Mouse (Mus musculus) kidney, embryonic 16.5 days (tissue): Measurements from ENCODE around the gene D6Ertd527e. TPM values are rescaled to one million over a fixed set of nuclear protein-coding genes. Genes with fewer than 3 reads are reported as not detected.

Experiments
- ATAC-seq: fragments of 200-750 bp; cut with Nextera tagmentation; 2 replicates; pipeline ENCODE4 v1.8.0; 2017; ENCODE audit warnings: moderate TSS enrichment; ENCODE audit not compliant: low FRiP score, low TSS enrichment
- H3K27ac ChIP-seq: fragments of 300-500 bp; sonication (generic); 2 replicates; pipeline ENCODE4 v1.5.1; 2014; ENCODE audit warnings: low read length
- H3K27me3 ChIP-seq: fragments of 300-500 bp; sonication (generic); 2 replicates; pipeline ENCODE4 v1.6.1; 2014; ENCODE audit warnings: low read length, control low read depth, mixed read lengths; ENCODE audit not compliant: insufficient read depth
- H3K36me3 ChIP-seq: fragments of 300-500 bp; sonication (generic); 2 replicates; pipeline ENCODE4 v1.6.1; 2014; ENCODE audit warnings: low read length, control low read depth, mixed read lengths; ENCODE audit not compliant: insufficient read depth
- H3K4me1 ChIP-seq: fragments of 300-500 bp; sonication (generic); 2 replicates; pipeline ENCODE4 v1.6.1; 2014; ENCODE audit warnings: low read length, control low read depth, mixed read lengths; ENCODE audit not compliant: insufficient read depth
- H3K4me2 ChIP-seq: fragments of 300-500 bp; sonication (generic); replicated peaks from 2 replicates; pipeline ENCODE4 v1.6.1; 2014; ENCODE audit warnings: low read depth, low read length
- H3K4me3 ChIP-seq: fragments of 300-500 bp; sonication (generic); 2 replicates; pipeline ENCODE4 v1.5.1; 2014; ENCODE audit warnings: mild to moderate bottlenecking, low read length
- H3K9ac ChIP-seq: fragments of 300-500 bp; sonication (generic); replicated peaks from 2 replicates; pipeline ENCODE4 v1.6.1; 2014; ENCODE audit warnings: low read length
- H3K9me3 ChIP-seq: fragments of 300-500 bp; sonication (generic); 2 replicates; pipeline ENCODE4 v1.6.1; 2016; ENCODE audit warnings: low read length, control low read depth
- WGBS: fragments of 180-500 bp; shearing (Covaris S2); extraction: QIAGEN DNeasy Blood & Tissue Kit; methylation state at CpG from one replicate; pipeline ENCODE4 v1.1.7; 2014; 5-methylcytosine and 5-hydroxymethylcytosine counted together
- polyA plus RNA-seq: library from polyadenylated mRNA; unstranded; fragments of >200 nt; fragmentation: Nextera tagmentation; extraction: Ambion mirVana; gene quantifications from 2 replicates; pipeline ENCODE4 v1.2.1, GENCODE M21; 2015

D6Ertd527e gene
- polyA plus RNA-seq: 0.26 and 0.39 TPM in 2 replicates

GRCm38 (mm10) chr6:87104123-87104796 lies at the start of gene D6Ertd527e:
D6Ertd527e (plus strand) TSS chr6:87104746.
- no peak for ATAC-seq
- Histone ChIP-seq H3K9me3 (no peaks in the 10 kb centered on the region), H3K36me3 (no peaks in the 10 kb centered on the region), H3K4me3 (no peak within 1 kb of the TSS), H3K27me3 (peaks cover 2% of the 10 kb centered on the region; the same call in 1 of the 2 replicates), H3K27ac (no peak within 1 kb of the TSS), H3K9ac (no peak within 1 kb of the TSS), H3K4me2 (no peak within 1 kb of the TSS), H3K4me1 (peaks cover 13% of the 10 kb centered on the region)
- 62% methylated on average over 11 of the region's 11 CpGs for WGBS

GRCm38 (mm10) chr6:87059754-87060153 lies 44.8 kb upstream of the D6Ertd527e start:
- Histone ChIP-seq H3K4me1 (no peaks in the 10 kb centered on the region), H3K4me3 (no peak overlapping the region), H3K9me3 (no peaks in the 10 kb centered on the region), H3K27me3 (no peaks in the 10 kb centered on the region), H3K4me2 (no peak overlapping the region), H3K36me3 (peaks cover 62% of the 10 kb centered on the region), H3K9ac (no peak overlapping the region), H3K27ac (no peak overlapping the region)
- WGBS: 92% methylated on average over 1 of the region's 1 CpGs
- ATAC-seq: no peak

- H3K36me3 ChIP-seq: peaks cover 68% of the 10 kb centered on the region
Observed at GRCm38 (mm10) chr6:87063586-87063985, 41.0 kb upstream of the D6Ertd527e start.

GRCm38 (mm10) chr6:87068209-87068608 lies 36.3 kb upstream of the D6Ertd527e start:
- ATAC-seq: no peak
- H3K36me3 ChIP-seq: peaks cover 72% of the 10 kb centered on the region
- no peak overlapping the region for H3K4me2 ChIP-seq
- H3K27me3 ChIP-seq: no peaks in the 10 kb centered on the region
- no peaks in the 10 kb centered on the region for H3K4me1 ChIP-seq
- H3K27ac ChIP-seq: no peak overlapping the region
- H3K4me3 ChIP-seq: no peak overlapping the region
- no peak overlapping the region for H3K9ac ChIP-seq
- H3K9me3 ChIP-seq: no peaks in the 10 kb centered on the region
- 96% methylated on average over 2 of the region's 2 CpGs for WGBS

More at GRCm38 (mm10) chr6:87063586-87063985, 41.0 kb upstream of the D6Ertd527e start:
- Histone ChIP-seq H3K9me3 (no peaks in the 10 kb centered on the region), H3K27ac (no peak overlapping the region), H3K9ac (no peak overlapping the region), H3K4me2 (no peak overlapping the region), H3K4me3 (no peak overlapping the region), H3K4me1 (no peaks in the 10 kb centered on the region), H3K27me3 (no peaks in the 10 kb centered on the region)
- whole genome bisulfite sequencing: 88% methylated on average over 4 of the region's 4 CpGs
- no peak for ATAC-seq

GRCm38 (mm10) chr6:87069195-87069900 lies 35.2 kb upstream of the D6Ertd527e start:
- H3K4me2 ChIP-seq: no peak overlapping the region
- no peaks in the 10 kb centered on the region for H3K9me3 ChIP-seq
- H3K27me3 ChIP-seq: no peaks in the 10 kb centered on the region
- H3K4me1 ChIP-seq: no peaks in the 10 kb centered on the region
- no peak overlapping the region for H3K4me3 ChIP-seq
- no peak overlapping the region for H3K9ac ChIP-seq
- 79% methylated on average over 7 of the region's 7 CpGs for WGBS
- peaks cover 70% of the 10 kb centered on the region for H3K36me3 ChIP-seq
- H3K27ac ChIP-seq: no peak overlapping the region
- ATAC-seq: no peak

- 91% methylated on average over 4 of the region's 4 CpGs for WGBS
- Histone ChIP-seq H3K9ac (no peak overlapping the region), H3K4me1 (no peaks in the 10 kb centered on the region), H3K27ac (no peak overlapping the region), H3K9me3 (no peaks in the 10 kb centered on the region), H3K4me2 (no peak overlapping the region), H3K36me3 (peaks cover 61% of the 10 kb centered on the region), H3K27me3 (no peaks in the 10 kb centered on the region), H3K4me3 (no peak overlapping the region)
- no peak for ATAC-seq
Observed at GRCm38 (mm10) chr6:87070641-87071040, 33.9 kb upstream of the D6Ertd527e start.

GRCm38 (mm10) chr6:87072759-87073158 lies 31.8 kb upstream of the D6Ertd527e start:
- 80% methylated on average over 4 of the region's 4 CpGs for WGBS
- no peak for ATAC-seq
- Histone ChIP-seq H3K27me3 (no peaks in the 10 kb centered on the region), H3K4me1 (no peaks in the 10 kb centered on the region), H3K4me2 (no peak overlapping the region), H3K9ac (no peak overlapping the region), H3K27ac (no peak overlapping the region), H3K9me3 (no peaks in the 10 kb centered on the region), H3K36me3 (peaks cover 60% of the 10 kb centered on the region), H3K4me3 (no peak overlapping the region)

GRCm38 (mm10) chr6:87075092-87075685 lies 29.4 kb upstream of the D6Ertd527e start:
- 78% methylated on average over 3 of the region's 3 CpGs for WGBS
- no peak overlapping the region for H3K9ac ChIP-seq
- peaks cover 58% of the 10 kb centered on the region for H3K36me3 ChIP-seq

GRCm38 (mm10) chr6:87079457-87079856 lies 25.1 kb upstream of the D6Ertd527e start:
- H3K4me1 ChIP-seq: no peaks in the 10 kb centered on the region
- H3K9me3 ChIP-seq: no peaks in the 10 kb centered on the region
- peaks cover 58% of the 10 kb centered on the region for H3K36me3 ChIP-seq
- ATAC-seq: no peak
- no peaks in the 10 kb centered on the region for H3K27me3 ChIP-seq
- H3K4me3 ChIP-seq: no peak overlapping the region
- WGBS: 91% methylated on average over 4 of the region's 4 CpGs
- no peak overlapping the region for H3K27ac ChIP-seq
- H3K4me2 ChIP-seq: no peak overlapping the region
- H3K9ac ChIP-seq: no peak overlapping the region

More at GRCm38 (mm10) chr6:87075092-87075685, 29.4 kb upstream of the D6Ertd527e start:
- no peak overlapping the region for H3K4me2 ChIP-seq
- no peak for ATAC-seq
- no peaks in the 10 kb centered on the region for H3K9me3 ChIP-seq
- H3K27ac ChIP-seq: no peak overlapping the region
- H3K27me3 ChIP-seq: no peaks in the 10 kb centered on the region
- H3K4me1 ChIP-seq: no peaks in the 10 kb centered on the region
- H3K4me3 ChIP-seq: no peak overlapping the region

- H3K27ac ChIP-seq: no peak overlapping the region
- no peaks in the 10 kb centered on the region for H3K27me3 ChIP-seq
- no peak overlapping the region for H3K9ac ChIP-seq
- H3K4me2 ChIP-seq: no peak overlapping the region
- H3K4me1 ChIP-seq: no peaks in the 10 kb centered on the region
- no peaks in the 10 kb centered on the region for H3K9me3 ChIP-seq
- H3K36me3 ChIP-seq: peaks cover 64% of the 10 kb centered on the region
- WGBS: 90% methylated on average over 6 of the region's 6 CpGs
- no peak overlapping the region for H3K4me3 ChIP-seq
- ATAC-seq: no peak
Observed at GRCm38 (mm10) chr6:87085026-87085425, 19.5 kb upstream of the D6Ertd527e start.
